11 mouse cellular contexts compared by ENCODE assay signal in the genomic region with DNA sequence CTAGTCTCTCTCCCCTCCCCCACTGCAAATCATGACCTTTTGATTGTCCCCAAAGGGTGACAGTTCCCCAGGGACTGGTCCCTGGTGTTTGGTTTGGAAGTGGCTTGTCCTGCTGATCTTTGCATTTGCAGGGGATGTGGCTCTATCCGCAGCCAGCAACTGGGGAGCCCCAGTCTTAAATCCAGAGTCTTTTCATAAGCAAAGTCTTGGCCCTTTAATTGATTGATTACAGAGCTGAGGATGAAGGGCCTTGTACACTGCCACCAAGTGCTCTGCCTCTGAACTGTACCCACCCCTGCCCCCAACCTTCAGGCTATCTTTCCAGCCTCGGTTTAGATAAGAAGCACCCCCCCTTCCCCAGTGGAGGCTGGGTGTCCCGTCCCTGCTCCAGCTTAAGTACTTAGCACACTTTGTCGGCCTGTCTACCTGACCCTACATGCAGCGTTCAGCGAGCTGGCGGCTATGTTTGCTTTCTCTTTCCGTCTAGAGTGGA. TPM values are rescaled to one million over a fixed set of nuclear protein-coding genes. Genes with fewer than 3 reads are reported as not detected.
DNase-seq lines count a peak whose midpoint lies in the region; ATAC-seq lines count a peak whose summit lies in the region.
"Had no signal": no experiment of that assay in that cellular context is flagged by ENCODE, and none has a peak within 500 bp of the region (broad histone marks: within the 10 kb centered on the region; RNA-seq: fewer than 3 reads in every experiment).

No protein-coding gene starts in this region.

- H3K27ac ChIP-seq in midbrain, embryonic 10.5 days (replicated peaks): peak overlapping the region; percentile 66
- no peak overlapping the region for H3K27ac ChIP-seq in midbrain, embryonic 16.5 days (ENCODE audit: low read length)
- peak overlapping the region; percentile 86 for H3K27ac ChIP-seq in liver, embryonic 16.5 days (ENCODE audit: low read length)

- H3K4me2 ChIP-seq in midbrain, embryonic 16.5 days (ENCODE audit: low read length): no peak overlapping the region
- H3K4me2 ChIP-seq in liver, embryonic 16.5 days (ENCODE audit: low read depth, low read length): peak overlapping the region; percentile 6; the same call in 1 of the 2 replicates

- peaks cover 95% of the 10 kb centered on the region for H3K27me3 ChIP-seq in midbrain, embryonic 10.5 days (ENCODE audit: low read depth, poor library complexity, severe bottlenecking)
- peaks cover 8% of the 10 kb centered on the region for H3K27me3 ChIP-seq in midbrain, embryonic 16.5 days (ENCODE audit: control insufficient read depth, insufficient read depth, low read depth, low read length)
- no peaks in the 10 kb centered on the region for H3K27me3 ChIP-seq in liver, embryonic 16.5 days (ENCODE audit: control insufficient read depth, insufficient read depth, low read depth, low read length)
- H3K27me3 ChIP-seq: Patski had no signal

- ATAC-seq in midbrain, embryonic 16.5 days: no peak
- peak; percentile 27 for ATAC-seq in liver, embryonic 16.5 days (ENCODE audit: low read depth)
- ATAC-seq: hindbrain, embryonic 16.5 days; Patski had no signal

- peaks cover 77% of the 10 kb centered on the region for H3K4me1 ChIP-seq in midbrain, embryonic 10.5 days
- H3K4me1 ChIP-seq in midbrain, embryonic 16.5 days (ENCODE audit: control insufficient read depth, insufficient read depth, low read length): no peaks in the 10 kb centered on the region
- peaks cover 37% of the 10 kb centered on the region for H3K4me1 ChIP-seq in liver, embryonic 16.5 days (ENCODE audit: control insufficient read depth, low read depth, low read length)

- H3K9ac ChIP-seq in midbrain, embryonic 16.5 days (ENCODE audit: low read depth, low read length): no peak overlapping the region
- H3K9ac ChIP-seq in liver, embryonic 16.5 days (ENCODE audit: low read depth, low read length): no peak overlapping the region

- WGBS in midbrain, embryonic 10.5 days: 22% methylated on average over 8 of the region's 8 CpGs
- WGBS in midbrain, embryonic 16.5 days: 27% methylated on average over 8 of the region's 8 CpGs
- WGBS in liver, embryonic 16.5 days (ENCODE audit: insufficient replicate concordance): 38% methylated on average over 8 of the region's 8 CpGs

- DNase-seq in midbrain, embryonic 10.5 days (ENCODE audit: low spot score): no peak
- DNase-seq in kidney, adult 8-10 months: peak; percentile 41 to 56
- peak; percentile 76 for DNase-seq in yolk sac, embryonic 10.5 days (ENCODE audit: low spot score)
- no peak for DNase-seq in left cerebral cortex, postnatal 10 days (ENCODE audit: extremely low spot score in 1 of 2, low spot score in 2 of 2)
- DNase-seq in spleen, postnatal 10 days (ENCODE audit: low spot score in 2 of 2): no peak
- no peak for DNase-seq in layer of hippocampus, adult 18-20 months (ENCODE audit: low spot score in 2 of 2)
- DNase-seq: cerebellum, adult 9-10 months had no signal

- intact Hi-C loops in left cerebral cortex, postnatal 10 days (cut with DNase I): no loop called here

- no peaks in the 10 kb centered on the region for H3K36me3 ChIP-seq in midbrain, embryonic 10.5 days
- H3K36me3 ChIP-seq in midbrain, embryonic 16.5 days (ENCODE audit: control insufficient read depth, insufficient read depth, low read length): no peaks in the 10 kb centered on the region
- no peaks in the 10 kb centered on the region for H3K36me3 ChIP-seq in liver, embryonic 16.5 days (ENCODE audit: control insufficient read depth, insufficient read depth)

- H3K9me3 ChIP-seq in midbrain, embryonic 10.5 days (replicated peaks): no peaks in the 10 kb centered on the region
- no peaks in the 10 kb centered on the region for H3K9me3 ChIP-seq in midbrain, embryonic 16.5 days (replicated peaks; ENCODE audit: control insufficient read depth, low read length, poor library complexity, severe bottlenecking)
- H3K9me3 ChIP-seq in liver, embryonic 16.5 days (replicated peaks; ENCODE audit: control insufficient read depth, low read length): no peaks in the 10 kb centered on the region

- peak overlapping the region; percentile 12 for H3K4me3 ChIP-seq in midbrain, embryonic 10.5 days
- no peak overlapping the region for H3K4me3 ChIP-seq in midbrain, embryonic 16.5 days (ENCODE audit: low read depth, low read length)
- no peak overlapping the region for H3K4me3 ChIP-seq in liver, embryonic 16.5 days (ENCODE audit: low read depth, low read length)

RNA-seq across cellular contexts. Expression of gene Llgl2, which starts 9.2 kb away (rescaled TPM):
- polyA plus RNA-seq in midbrain, embryonic 10.5 days (2016; fragmentation: Nextera tagmentation; extraction: Ambion mirVana): 5.5 and 5.9 TPM in 2 replicates
- 0.82 and 1.0 TPM in 2 replicates for polyA plus RNA-seq in midbrain, embryonic 16.5 days (2015; fragmentation: Nextera tagmentation; extraction: Ambion mirVana)
- 14.4 and 15.6 TPM in 2 replicates for polyA plus RNA-seq in liver, embryonic 16.5 days (2015; fragmentation: Nextera tagmentation; extraction: Ambion mirVana)
- 1 to 10 TPM in 1 of 2 experiments, under 1 TPM in 1; 0.63 to 1.6 TPM for total RNA-seq in left cerebral cortex, postnatal 10 days (2021)
- total RNA-seq in layer of hippocampus, adult 18-20 months (2021): 1 to 10 TPM; 2.5 to 3.0 TPM

RNA-seq across cellular contexts. Expression of gene Tsen54, which starts 18.5 kb away (rescaled TPM):
- polyA plus RNA-seq in midbrain, embryonic 10.5 days (2016; fragmentation: Nextera tagmentation; extraction: Ambion mirVana): 35.3 and 39.7 TPM in 2 replicates
- polyA plus RNA-seq in midbrain, embryonic 16.5 days (2015; fragmentation: Nextera tagmentation; extraction: Ambion mirVana): 23.7 and 24.2 TPM in 2 replicates
- polyA plus RNA-seq in liver, embryonic 16.5 days (2015; fragmentation: Nextera tagmentation; extraction: Ambion mirVana): 10.2 and 12.4 TPM in 2 replicates
- 10 to 100 TPM; 13.9 to 14.2 TPM for total RNA-seq in left cerebral cortex, postnatal 10 days (2021)
- total RNA-seq in layer of hippocampus, adult 18-20 months (2021): 10 to 100 TPM; 11.1 to 11.4 TPM

RNA-seq across cellular contexts. Expression of gene Caskin2, which starts 19.6 kb away (rescaled TPM):
- polyA plus RNA-seq in midbrain, embryonic 10.5 days (2016; fragmentation: Nextera tagmentation; extraction: Ambion mirVana): 17.5 and 18.6 TPM in 2 replicates
- 7.6 and 8.9 TPM in 2 replicates for polyA plus RNA-seq in midbrain, embryonic 16.5 days (2015; fragmentation: Nextera tagmentation; extraction: Ambion mirVana)
- 5.1 and 6.1 TPM in 2 replicates for polyA plus RNA-seq in liver, embryonic 16.5 days (2015; fragmentation: Nextera tagmentation; extraction: Ambion mirVana)
- 10 to 100 TPM; 15.7 to 17.7 TPM for total RNA-seq in left cerebral cortex, postnatal 10 days (2021)
- total RNA-seq in layer of hippocampus, adult 18-20 months (2021): 10 to 100 TPM; 19.4 to 19.9 TPM

RNA-seq across cellular contexts. Expression of gene Myo15b, which starts 25.1 kb away (rescaled TPM):
- 0.12 and 0.21 TPM in 2 replicates for polyA plus RNA-seq in midbrain, embryonic 10.5 days (2016; fragmentation: Nextera tagmentation; extraction: Ambion mirVana)
- polyA plus RNA-seq in midbrain, embryonic 16.5 days (2015; fragmentation: Nextera tagmentation; extraction: Ambion mirVana): 0.09 TPM in 1 of 2 replicates, not detected in the other
- polyA plus RNA-seq in liver, embryonic 16.5 days (2015; fragmentation: Nextera tagmentation; extraction: Ambion mirVana): 0.34 and 1.5 TPM in 2 replicates
- total RNA-seq in left cerebral cortex, postnatal 10 days (2021): under 1 TPM; 0.17 to 0.93 TPM
- under 1 TPM; 0.15 to 0.57 TPM for total RNA-seq in layer of hippocampus, adult 18-20 months (2021)

Comparison
In these comparisons a context has a peak if more than half of its experiments do, and no peak if none do; other contexts are left out.
1. DNase-seq: peak in kidney, adult 8-10 months (2 of 2) and yolk sac, embryonic 10.5 days (single experiment); none in midbrain, embryonic 10.5 days (single experiment), left cerebral cortex, postnatal 10 days (0 of 2), spleen, postnatal 10 days (0 of 2) and layer of hippocampus, adult 18-20 months (0 of 2).